Mouse (Mus musculus): Measurements from ENCODE around the gene Cdk12.
A peak's percentile ranks its signal among the peaks of the same experiment; 100 is the strongest.
"Not testable (repeated sequence)": the region's sequence is repeated elsewhere in the genome, so short reads cannot be mapped to it uniquely, and the experiment has no call there.

Cdk12 gene

GRCm38 (mm10) chr11:98202641-98203350 is at the start of gene Cdk12:
Cdk12 (plus strand) TSS chr11:98203059.
- ATAC-seq (ENCODE audit: insufficient number of reproducible peaks, low FRiP score, low TSS enrichment), result peak; percentile 90

GRCm38 (mm10) chr11:98155094-98155493 is 47.8 kb upstream of the Cdk12 start:
- no peak for ATAC-seq (ENCODE audit: insufficient number of reproducible peaks, low FRiP score, low TSS enrichment)

- ATAC-seq (ENCODE audit: insufficient number of reproducible peaks, low FRiP score, low TSS enrichment), result no peak
Measured at GRCm38 (mm10) chr11:98168400-98168799, 34.5 kb upstream of the Cdk12 start.

- ATAC-seq (ENCODE audit: insufficient number of reproducible peaks, low FRiP score, low TSS enrichment), result not testable (repeated sequence)
Measured at GRCm38 (mm10) chr11:98182149-98182548, 20.7 kb upstream of the Cdk12 start.

GRCm38 (mm10) chr11:98187640-98188395 is 15.0 kb upstream of the Cdk12 start:
- no peak for ATAC-seq (ENCODE audit: insufficient number of reproducible peaks, low FRiP score, low TSS enrichment)

GRCm38 (mm10) chr11:98190820-98191219 is 12.0 kb upstream of the Cdk12 start:
- ATAC-seq (ENCODE audit: insufficient number of reproducible peaks, low FRiP score, low TSS enrichment), result no peak

GRCm38 (mm10) chr11:98192901-98193805 is 9.7 kb upstream of the Cdk12 start, which contains the start of gene Med1:
Med1 (minus strand) TSS chr11:98193293.
- ATAC-seq (ENCODE audit: insufficient number of reproducible peaks, low FRiP score, low TSS enrichment), result peak; percentile 96

- ATAC-seq (ENCODE audit: insufficient number of reproducible peaks, low FRiP score, low TSS enrichment), result no peak
Measured at GRCm38 (mm10) chr11:98201791-98202640, 843 bp upstream of the Cdk12 start.

GRCm38 (mm10) chr11:98203351-98203911 is 572 bp downstream of the Cdk12 start:
- 0 out of 2 replicates have a peak, but pooled peaks have one; percentile 41 for ATAC-seq (ENCODE audit: insufficient number of reproducible peaks, low FRiP score, low TSS enrichment)

GRCm38 (mm10) chr11:98203931-98204421 is 1.1 kb downstream of the Cdk12 start:
- no peak for ATAC-seq (ENCODE audit: insufficient number of reproducible peaks, low FRiP score, low TSS enrichment)

- no peak for ATAC-seq (ENCODE audit: insufficient number of reproducible peaks, low FRiP score, low TSS enrichment)
Measured at GRCm38 (mm10) chr11:98205463-98205862, 2.6 kb downstream of the Cdk12 start.

- ATAC-seq (ENCODE audit: insufficient number of reproducible peaks, low FRiP score, low TSS enrichment), result not testable (repeated sequence)
Measured at GRCm38 (mm10) chr11:98206281-98206680, 3.4 kb downstream of the Cdk12 start.

- ATAC-seq (ENCODE audit: insufficient number of reproducible peaks, low FRiP score, low TSS enrichment), result not testable (repeated sequence)
Measured at GRCm38 (mm10) chr11:98209661-98210060, 6.8 kb downstream of the Cdk12 start.

GRCm38 (mm10) chr11:98213311-98213710 is 10.5 kb downstream of the Cdk12 start:
- no peak for ATAC-seq (ENCODE audit: insufficient number of reproducible peaks, low FRiP score, low TSS enrichment)

GRCm38 (mm10) chr11:98226349-98226748 is 23.5 kb downstream of the Cdk12 start:
- ATAC-seq (ENCODE audit: insufficient number of reproducible peaks, low FRiP score, low TSS enrichment), result no peak

- ATAC-seq (ENCODE audit: insufficient number of reproducible peaks, low FRiP score, low TSS enrichment), result no peak
Measured at GRCm38 (mm10) chr11:98238416-98238815, 35.6 kb downstream of the Cdk12 start.

- no peak for ATAC-seq (ENCODE audit: insufficient number of reproducible peaks, low FRiP score, low TSS enrichment)
Measured at GRCm38 (mm10) chr11:98238995-98239394, 36.1 kb downstream of the Cdk12 start.

GRCm38 (mm10) chr11:98242910-98243309 is 40.1 kb downstream of the Cdk12 start:
- ATAC-seq (ENCODE audit: insufficient number of reproducible peaks, low FRiP score, low TSS enrichment), result not testable (repeated sequence)

- ATAC-seq (ENCODE audit: insufficient number of reproducible peaks, low FRiP score, low TSS enrichment), result no peak
Measured at GRCm38 (mm10) chr11:98244415-98244814, 41.6 kb downstream of the Cdk12 start.

All from cerebellum, adult (tissue).